Mouse (Mus musculus): ENCODE results near the gene Vsnl1. TPM values are rescaled to one million over a fixed set of nuclear protein-coding genes. Genes with fewer than 3 reads are reported as not detected.

The Vsnl1 gene
- total RNA-seq (2014; rRNA removed): 0.20 TPM in 1 of 2 replicates, not detected in the other
- not detected in 2 replicates for polyA plus RNA-seq (2012; rRNA removed)

GRCm38 (mm10) chr12:11436497-11437265, at the start of gene Vsnl1:
TSS of gene Vsnl1 (minus strand) at chr12:11436613.
- DNase-seq (ENCODE audit: extremely low read depth, low read depth, low spot score): no peak
- no peak within 1 kb of the TSS for H3K4me3 ChIP-seq (ENCODE audit: insufficient read depth, low read depth, low read length)
- 3% methylated on average over 34 of the region's 34 CpGs for WGBS

GRCm38 (mm10) chr12:11456632-11457031, 20.2 kb upstream of the Vsnl1 start:
- Histone ChIP-seq H3K79me2 (ENCODE audit: control insufficient read depth, insufficient read depth, low read length) (no peaks in the 10 kb centered on the region), H3K4me1 (ENCODE audit: control insufficient read depth, insufficient read depth, low read length) (no peaks in the 10 kb centered on the region), H3K36me3 (ENCODE audit: control insufficient read depth, insufficient read depth, low read length) (no peaks in the 10 kb centered on the region), H3K27me3 (ENCODE audit: control insufficient read depth, insufficient read depth, low read length) (no peaks in the 10 kb centered on the region), H3K27ac (replicated peaks; ENCODE audit: insufficient read depth, low read depth, low read length) (no peak overlapping the region), H3K9ac (ENCODE audit: low read depth, low read length) (no peak overlapping the region), H3K4me3 (ENCODE audit: insufficient read depth, low read depth, low read length) (no peak overlapping the region)
- DNase-seq (ENCODE audit: extremely low read depth, low read depth, low spot score): no peak
- TF ChIP-seq CTCF (IDR thresholded peaks at IDR 0.05; ENCODE audit: low read depth, low read length) (no peak), POLR2A (IDR thresholded peaks at IDR 0.05; ENCODE audit: extremely low read depth, insufficient read depth, low read length) (no peak)
- WGBS: 72% methylated on average over 4 of the region's 4 CpGs

More at GRCm38 (mm10) chr12:11436497-11437265, at the start of gene Vsnl1:
- no peak for TF ChIP-seq POLR2A (IDR thresholded peaks at IDR 0.05; ENCODE audit: extremely low read depth, insufficient read depth, low read length)
- TF ChIP-seq CTCF (IDR thresholded peaks at IDR 0.05; ENCODE audit: low read depth, low read length): no peak
- Histone ChIP-seq H3K9ac (ENCODE audit: low read depth, low read length) (no peak within 1 kb of the TSS), H3K4me1 (ENCODE audit: control insufficient read depth, insufficient read depth, low read length) (peaks cover 4% of the 10 kb centered on the region), H3K27me3 (ENCODE audit: control insufficient read depth, insufficient read depth, low read length) (peaks cover 7% of the 10 kb centered on the region), H3K27ac (replicated peaks; ENCODE audit: insufficient read depth, low read depth, low read length) (no peak within 1 kb of the TSS), H3K79me2 (ENCODE audit: control insufficient read depth, insufficient read depth, low read length) (no peaks in the 10 kb centered on the region), H3K36me3 (ENCODE audit: control insufficient read depth, insufficient read depth, low read length) (no peaks in the 10 kb centered on the region)

GRCm38 (mm10) chr12:11456213-11456612, 19.8 kb upstream of the Vsnl1 start:
- no peak for DNase-seq (ENCODE audit: extremely low read depth, low read depth, low spot score)
- Histone ChIP-seq H3K36me3 (ENCODE audit: control insufficient read depth, insufficient read depth, low read length) (no peaks in the 10 kb centered on the region), H3K9ac (ENCODE audit: low read depth, low read length) (no peak overlapping the region), H3K4me3 (ENCODE audit: insufficient read depth, low read depth, low read length) (peak overlapping the region; percentile 18; the same call in 1 of the 2 replicates), H3K79me2 (ENCODE audit: control insufficient read depth, insufficient read depth, low read length) (no peaks in the 10 kb centered on the region), H3K27ac (replicated peaks; ENCODE audit: insufficient read depth, low read depth, low read length) (no peak overlapping the region), H3K4me1 (ENCODE audit: control insufficient read depth, insufficient read depth, low read length) (no peaks in the 10 kb centered on the region), H3K27me3 (ENCODE audit: control insufficient read depth, insufficient read depth, low read length) (no peaks in the 10 kb centered on the region)
- TF ChIP-seq POLR2A (IDR thresholded peaks at IDR 0.05; ENCODE audit: extremely low read depth, insufficient read depth, low read length): no peak
- TF ChIP-seq CTCF (IDR thresholded peaks at IDR 0.05; ENCODE audit: low read depth, low read length): no peak
- whole genome bisulfite sequencing: 6% methylated on average over 11 of the region's 11 CpGs

GRCm38 (mm10) chr12:11455549-11456194, 19.3 kb upstream of the Vsnl1 start, which contains the start of gene Rad51ap2:
TSS of gene Rad51ap2 (plus strand) at chr12:11456079.
- no peak within 1 kb of the TSS for H3K9ac ChIP-seq (ENCODE audit: low read depth, low read length)
- WGBS: 3% methylated on average over 40 of the region's 40 CpGs
- no peaks in the 10 kb centered on the region for H3K36me3 ChIP-seq (ENCODE audit: control insufficient read depth, insufficient read depth, low read length)
- no peaks in the 10 kb centered on the region for H3K27me3 ChIP-seq (ENCODE audit: control insufficient read depth, insufficient read depth, low read length)
- no peak within 1 kb of the TSS for H3K27ac ChIP-seq (replicated peaks; ENCODE audit: insufficient read depth, low read depth, low read length)
- TF ChIP-seq POLR2A (IDR thresholded peaks at IDR 0.05; ENCODE audit: extremely low read depth, insufficient read depth, low read length) (no peak), CTCF (IDR thresholded peaks at IDR 0.05; ENCODE audit: low read depth, low read length) (no peak)
- DNase-seq (ENCODE audit: extremely low read depth, low read depth, low spot score): peak; percentile 72
- peak within 1 kb of the TSS; percentile 18; the same call in 1 of the 2 replicates for H3K4me3 ChIP-seq (ENCODE audit: insufficient read depth, low read depth, low read length)
- H3K79me2 ChIP-seq (ENCODE audit: control insufficient read depth, insufficient read depth, low read length): no peaks in the 10 kb centered on the region
- no peaks in the 10 kb centered on the region for H3K4me1 ChIP-seq (ENCODE audit: control insufficient read depth, insufficient read depth, low read length)

DNA sequence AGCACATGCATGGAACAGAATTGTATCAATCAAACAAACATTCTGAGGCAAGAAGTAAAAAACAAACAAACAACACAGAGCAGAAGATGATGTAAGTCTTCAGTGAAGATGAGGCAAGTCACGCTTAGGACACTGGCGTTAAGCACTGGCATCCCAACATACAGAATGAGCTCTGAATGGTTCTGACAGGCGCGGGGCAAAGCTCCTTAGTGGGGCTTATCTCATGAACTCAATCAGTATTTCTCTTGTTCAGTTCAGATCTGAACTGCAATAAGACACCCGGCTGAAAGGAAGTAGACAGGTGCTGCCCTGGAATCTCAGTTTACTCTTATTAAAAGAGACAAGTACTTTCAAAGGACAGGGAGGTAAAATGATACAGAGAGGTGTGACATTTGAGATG, 17.7 kb upstream of the Vsnl1 start:
- 66% methylated on average over 5 of the region's 5 CpGs for WGBS
- no peaks in the 10 kb centered on the region for H3K27me3 ChIP-seq (ENCODE audit: control insufficient read depth, insufficient read depth, low read length)

More for the DNA sequence above, 17.7 kb upstream of the Vsnl1 start:
- H3K4me1 ChIP-seq (ENCODE audit: control insufficient read depth, insufficient read depth, low read length): no peaks in the 10 kb centered on the region
- no peaks in the 10 kb centered on the region for H3K36me3 ChIP-seq (ENCODE audit: control insufficient read depth, insufficient read depth, low read length)
- H3K9ac ChIP-seq (ENCODE audit: low read depth, low read length): no peak overlapping the region
- no peak for DNase-seq (ENCODE audit: extremely low read depth, low read depth, low spot score)
- H3K79me2 ChIP-seq (ENCODE audit: control insufficient read depth, insufficient read depth, low read length): no peaks in the 10 kb centered on the region
- no peak overlapping the region for H3K4me3 ChIP-seq (ENCODE audit: insufficient read depth, low read depth, low read length)
- TF ChIP-seq POLR2A (IDR thresholded peaks at IDR 0.05; ENCODE audit: extremely low read depth, insufficient read depth, low read length) (no peak), CTCF (IDR thresholded peaks at IDR 0.05; ENCODE audit: low read depth, low read length) (no peak)
- no peak overlapping the region for H3K27ac ChIP-seq (replicated peaks; ENCODE audit: insufficient read depth, low read depth, low read length)
